Mouse (Mus musculus): ENCODE data around the gene G6pd2. TPM values are rescaled to one million over a fixed set of nuclear protein-coding genes. Genes with fewer than 3 reads are reported as not detected.

Gene G6pd2
- polyA plus RNA-seq (2014; fragmentation: Nextera tagmentation; extraction: Ambion mirVana) = not detected in 2 replicates

DNA sequence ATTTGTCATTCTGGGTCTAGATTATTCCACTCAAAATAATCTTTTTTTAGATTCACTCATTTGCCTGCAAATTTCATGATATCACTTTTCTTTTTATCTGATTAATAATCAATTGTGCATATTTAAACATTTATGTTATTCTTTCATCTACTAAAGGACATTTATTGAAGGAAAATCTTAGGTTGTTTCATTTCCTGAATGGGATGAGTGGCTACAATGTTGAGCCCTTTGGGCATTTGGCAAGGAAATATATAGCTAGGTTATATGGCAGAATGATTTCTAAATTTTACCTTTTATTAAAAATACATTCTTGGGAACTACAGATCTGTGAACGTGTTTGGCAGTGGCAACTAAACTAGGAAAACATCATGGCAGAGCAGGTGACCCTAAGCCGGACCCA is at the start of gene G6pd2:
G6pd2 (plus strand) TSS at position 301 of the 400 bp plus-strand sequence.
- DNase-seq (ENCODE audit: low spot score) (no peak), ATAC-seq (replicated peaks; ENCODE audit: low FRiP score, low TSS enrichment, low read depth) (no peak)
- H3K27ac ChIP-seq (ENCODE audit: low read depth) = no peak within 1 kb of the TSS
- no peaks in the 10 kb centered on the region for H3K4me1 ChIP-seq (replicated peaks; ENCODE audit: control insufficient read depth, insufficient read depth, low read length)
- no peaks in the 10 kb centered on the region for H3K36me3 ChIP-seq (ENCODE audit: control insufficient read depth, insufficient read depth, low read length)
- no peaks in the 10 kb centered on the region for H3K9me3 ChIP-seq (ENCODE audit: control insufficient read depth, low read length)
- H3K27me3 ChIP-seq (replicated peaks; ENCODE audit: control insufficient read depth, insufficient read depth, low read length) = no peaks in the 10 kb centered on the region
- no peak within 1 kb of the TSS for H3K4me3 ChIP-seq (ENCODE audit: low read depth, low read length)
- H3K4me2 ChIP-seq (ENCODE audit: low read length) = no peak within 1 kb of the TSS
- no peak within 1 kb of the TSS for H3K9ac ChIP-seq (ENCODE audit: low read length)
- 93% methylated on average over 2 of the region's 2 CpGs for WGBS

DNA sequence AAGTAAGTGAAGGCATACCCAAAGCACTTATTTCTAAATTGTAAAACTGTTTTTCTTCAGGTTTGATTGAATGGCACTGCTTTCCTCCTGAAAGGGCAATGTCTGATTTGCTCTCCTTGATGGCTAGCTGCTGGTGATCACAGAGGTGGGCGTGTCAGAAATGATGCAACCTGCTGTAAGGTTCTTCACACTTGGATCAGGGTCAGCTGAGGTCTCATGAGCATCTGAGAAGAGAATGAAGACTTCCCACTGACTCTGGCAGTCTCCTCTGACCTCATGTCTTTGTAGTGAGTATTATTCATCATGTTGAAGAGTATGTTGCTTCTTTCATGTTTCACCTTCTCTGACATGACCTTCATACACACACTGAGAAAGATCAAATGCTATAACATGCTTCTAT is 44.4 kb upstream of the G6pd2 start:
- Histone ChIP-seq H3K27ac (ENCODE audit: low read depth) (no peak overlapping the region), H3K4me3 (ENCODE audit: low read depth, low read length) (no peak overlapping the region), H3K27me3 (replicated peaks; ENCODE audit: control insufficient read depth, insufficient read depth, low read length) (no peaks in the 10 kb centered on the region), H3K9ac (ENCODE audit: low read length) (no peak overlapping the region), H3K4me1 (replicated peaks; ENCODE audit: control insufficient read depth, insufficient read depth, low read length) (no peaks in the 10 kb centered on the region), H3K36me3 (ENCODE audit: control insufficient read depth, insufficient read depth, low read length) (no peaks in the 10 kb centered on the region), H3K9me3 (ENCODE audit: control insufficient read depth, low read length) (no peaks in the 10 kb centered on the region), H3K4me2 (ENCODE audit: low read length) (no peak overlapping the region)
- 70% methylated on average over 1 of the region's 1 CpGs for WGBS
- ATAC-seq (replicated peaks; ENCODE audit: low FRiP score, low TSS enrichment, low read depth) (no peak), DNase-seq (ENCODE audit: low spot score) (no peak)

DNA sequence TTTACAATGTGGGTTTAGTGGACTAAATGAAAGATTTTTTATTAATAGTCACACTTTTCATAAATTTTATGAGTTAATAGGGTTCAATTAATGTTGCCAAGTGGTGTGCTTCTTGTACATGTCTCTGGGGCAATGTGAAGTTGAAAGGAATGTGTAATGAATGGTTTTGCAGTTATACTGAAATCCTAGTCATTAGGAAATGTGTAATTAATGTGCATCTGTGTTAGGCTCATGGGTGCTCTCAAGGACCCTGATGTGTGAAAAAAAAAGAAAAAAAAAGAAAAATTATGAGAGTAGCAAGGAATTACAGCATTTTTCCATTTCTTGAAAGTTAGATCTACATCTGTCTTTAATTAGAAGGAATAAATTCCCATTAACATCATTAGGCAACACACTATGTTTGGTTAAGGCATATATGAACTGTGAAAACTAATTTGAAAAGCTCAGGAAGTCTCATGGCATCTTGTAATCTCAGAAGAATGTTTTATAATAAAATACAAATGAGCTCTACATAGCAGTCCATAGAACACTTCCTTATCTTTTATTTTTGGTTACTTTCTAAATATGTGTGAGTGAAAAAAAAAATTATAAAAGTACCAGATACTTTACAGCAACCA is 24.4 kb downstream of the G6pd2 start:
- DNase-seq (ENCODE audit: low spot score) (no peak), ATAC-seq (replicated peaks; ENCODE audit: low FRiP score, low TSS enrichment, low read depth) (no peak)
- no peak overlapping the region for H3K4me3 ChIP-seq (ENCODE audit: low read depth, low read length)
- H3K36me3 ChIP-seq (ENCODE audit: control insufficient read depth, insufficient read depth, low read length) = no peaks in the 10 kb centered on the region
- H3K4me1 ChIP-seq (replicated peaks; ENCODE audit: control insufficient read depth, insufficient read depth, low read length) = no peaks in the 10 kb centered on the region
- no peaks in the 10 kb centered on the region for H3K9me3 ChIP-seq (ENCODE audit: control insufficient read depth, low read length)
- H3K9ac ChIP-seq (ENCODE audit: low read length) = no peak overlapping the region
- no peak overlapping the region for H3K27ac ChIP-seq (ENCODE audit: low read depth)
- H3K27me3 ChIP-seq (replicated peaks; ENCODE audit: control insufficient read depth, insufficient read depth, low read length) = no peaks in the 10 kb centered on the region
- H3K4me2 ChIP-seq (ENCODE audit: low read length) = no peak overlapping the region

DNA sequence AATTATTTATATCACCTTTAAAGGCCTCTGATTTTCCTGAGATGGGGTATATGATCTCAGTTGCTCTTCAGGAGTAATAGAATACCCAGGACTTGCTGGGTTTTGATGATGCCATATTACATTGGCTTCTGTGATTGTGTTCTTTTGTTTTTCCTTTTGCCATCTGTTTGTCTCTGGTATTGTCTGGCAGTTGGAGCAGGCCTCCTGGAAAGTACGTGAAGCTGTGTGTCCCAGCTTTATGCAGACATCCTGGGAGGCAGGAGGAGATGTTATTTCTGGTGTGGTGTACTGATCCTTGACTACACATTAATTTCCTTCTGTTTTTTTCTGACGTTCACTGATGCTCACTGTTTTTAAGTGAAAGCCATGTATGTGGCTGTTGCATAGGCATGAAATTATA is 35.3 kb downstream of the G6pd2 start:
- H3K9me3 ChIP-seq (ENCODE audit: control insufficient read depth, low read length) = no peaks in the 10 kb centered on the region
- no peak overlapping the region for H3K4me2 ChIP-seq (ENCODE audit: low read length)
- H3K27me3 ChIP-seq (replicated peaks; ENCODE audit: control insufficient read depth, insufficient read depth, low read length) = no peaks in the 10 kb centered on the region
- H3K9ac ChIP-seq (ENCODE audit: low read length) = no peak overlapping the region
- ATAC-seq (replicated peaks; ENCODE audit: low FRiP score, low TSS enrichment, low read depth) = no peak
- no peaks in the 10 kb centered on the region for H3K4me1 ChIP-seq (replicated peaks; ENCODE audit: control insufficient read depth, insufficient read depth, low read length)
- WGBS = 76% methylated on average over 2 of the region's 2 CpGs
- no peaks in the 10 kb centered on the region for H3K36me3 ChIP-seq (ENCODE audit: control insufficient read depth, insufficient read depth, low read length)
- H3K27ac ChIP-seq (ENCODE audit: low read depth) = no peak overlapping the region
- no peak overlapping the region for H3K4me3 ChIP-seq (ENCODE audit: low read depth, low read length)
- no peak for DNase-seq (ENCODE audit: low spot score)
